Comparison of ENCODE assay signal across 19 mouse cellular contexts in genomic region chr17:56907096-56907495, GRCm38 (mm10). TPM values are rescaled to one million over a fixed set of nuclear protein-coding genes. Genes with fewer than 3 reads are reported as not detected.
DNase-seq lines count a peak whose midpoint lies in the region; ATAC-seq lines count a peak whose summit lies in the region.
"Had no signal": no experiment of that assay in that cellular context is flagged by ENCODE, and none has a peak within 500 bp of the region (broad histone marks: within the 10 kb centered on the region; RNA-seq: fewer than 3 reads in every experiment).

No protein-coding gene starts in this region.

- no peaks in the 10 kb centered on the region; the same call in 1 of the 2 replicates for H3K9me3 ChIP-seq in intestine, embryonic 16.5 days (ENCODE audit: control insufficient read depth, low read length)
- H3K9me3 ChIP-seq in stomach, embryonic 15.5 days = no peaks in the 10 kb centered on the region
- H3K9me3 ChIP-seq: forebrain, embryonic 15.5 days; liver, embryonic 12.5 days; midbrain, embryonic 12.5 days had no signal

- peak; percentile 39; the same call in 1 of the 2 replicates for ATAC-seq in intestine, embryonic 16.5 days
- ATAC-seq in stomach, embryonic 15.5 days (ENCODE audit: insufficient read depth, low FRiP score, low read depth) = no peak
- ATAC-seq: forebrain, embryonic 15.5 days; liver, embryonic 12.5 days had no signal

- H3K4me2 ChIP-seq in intestine, embryonic 16.5 days (ENCODE audit: low read depth, low read length) = no peak overlapping the region
- no peak overlapping the region for H3K4me2 ChIP-seq in stomach, embryonic 15.5 days
- H3K4me2 ChIP-seq: forebrain, embryonic 15.5 days; liver, embryonic 12.5 days; midbrain, embryonic 12.5 days had no signal

- peak; percentile 55 for DNase-seq in fat pad, adult 2 months (ENCODE audit: extremely low read depth, low read depth, low spot score)
- peak; percentile 78 for DNase-seq in large intestine, adult 2 months (ENCODE audit: low read depth, low spot score)
- no peak for DNase-seq in layer of hippocampus, adult 9-10 months (ENCODE audit: low spot score)
- DNase-seq in adrenal gland, postnatal 4 days (ENCODE audit: low spot score in 2 of 2) = no peak
- no peak for DNase-seq in frontal cortex, postnatal 14 days (ENCODE audit: low spot score in 2 of 2)
- no peak for DNase-seq in thymus, postnatal 25 days
- DNase-seq: cerebellum, adult 11-12 months; gastrocnemius, postnatal 25 days; heart, postnatal 14 days; right cerebral cortex, postnatal 14 days had no signal

- no peak overlapping the region for H3K27ac ChIP-seq in intestine, embryonic 16.5 days (ENCODE audit: low read length)
- H3K27ac ChIP-seq in stomach, embryonic 15.5 days = 0 out of 2 replicates have a peak overlapping the region, but pooled peaks have one; percentile 44
- H3K27ac ChIP-seq: forebrain, embryonic 15.5 days; liver, embryonic 12.5 days; midbrain, embryonic 12.5 days had no signal

- no peak overlapping the region for H3K4me3 ChIP-seq in intestine, embryonic 16.5 days (ENCODE audit: low read length)
- H3K4me3 ChIP-seq in stomach, embryonic 15.5 days (replicated peaks) = no peak overlapping the region
- H3K4me3 ChIP-seq: forebrain, embryonic 15.5 days; liver, embryonic 12.5 days; midbrain, embryonic 12.5 days had no signal

- H3K9ac ChIP-seq in intestine, embryonic 16.5 days (ENCODE audit: low read depth, low read length) = no peak overlapping the region
- no peak overlapping the region for H3K9ac ChIP-seq in stomach, embryonic 15.5 days
- H3K9ac ChIP-seq: forebrain, embryonic 15.5 days; liver, embryonic 12.5 days; midbrain, embryonic 12.5 days had no signal

- H3K4me1 ChIP-seq in intestine, embryonic 16.5 days (ENCODE audit: control insufficient read depth, insufficient read depth, low read length) = no peaks in the 10 kb centered on the region; the same call in 1 of the 2 replicates
- peaks cover 9% of the 10 kb centered on the region; the same call in 1 of the 2 replicates for H3K4me1 ChIP-seq in stomach, embryonic 15.5 days
- H3K4me1 ChIP-seq: forebrain, embryonic 15.5 days had no signal

- WGBS in intestine, embryonic 16.5 days = 82% methylated on average over 5 of the region's 5 CpGs
- 47% methylated on average over 5 of the region's 5 CpGs for WGBS in large intestine, adult 2 months
- WGBS in stomach, embryonic 15.5 days = 71% methylated on average over 5 of the region's 5 CpGs

- no peaks in the 10 kb centered on the region for H3K27me3 ChIP-seq in intestine, embryonic 16.5 days (replicated peaks; ENCODE audit: control insufficient read depth, insufficient read depth, low read length)
- H3K27me3 ChIP-seq in stomach, embryonic 15.5 days (replicated peaks) = no peaks in the 10 kb centered on the region
- H3K27me3 ChIP-seq: forebrain, embryonic 15.5 days; liver, embryonic 12.5 days; midbrain, embryonic 12.5 days had no signal

- peaks cover 10% of the 10 kb centered on the region for H3K36me3 ChIP-seq in intestine, embryonic 16.5 days (ENCODE audit: control insufficient read depth, insufficient read depth, low read length)
- H3K36me3 ChIP-seq in stomach, embryonic 15.5 days = peaks cover 28% of the 10 kb centered on the region

RNA-seq across cellular contexts. Expression of gene Mllt1, which starts 28.1 kb away (rescaled TPM):
- polyA plus RNA-seq in intestine, embryonic 16.5 days (2015; fragmentation: Nextera tagmentation; extraction: Ambion mirVana) = 22.6 and 26.2 TPM in 2 replicates
- polyA plus RNA-seq in large intestine, adult 2 months (2012; rRNA removed) = 32.3 and 39.8 TPM in 2 replicates
- 39.8 and 43.7 TPM in 2 replicates for polyA plus RNA-seq in stomach, embryonic 15.5 days (2015; fragmentation: Nextera tagmentation; extraction: Ambion mirVana)
- 10 to 100 TPM; 34.4 to 38.9 TPM for total RNA-seq in adrenal gland, postnatal 4 days (2021)

RNA-seq across cellular contexts. Expression of gene 1700061G19Rik, which starts 31.8 kb away (rescaled TPM):
- 0.12 and 0.17 TPM in 2 replicates for polyA plus RNA-seq in intestine, embryonic 16.5 days (2015; fragmentation: Nextera tagmentation; extraction: Ambion mirVana)
- 0.15 and 0.19 TPM in 2 replicates for polyA plus RNA-seq in large intestine, adult 2 months (2012; rRNA removed)
- polyA plus RNA-seq in stomach, embryonic 15.5 days (2015; fragmentation: Nextera tagmentation; extraction: Ambion mirVana) = 0.31 and 0.63 TPM in 2 replicates
- 1 to 10 TPM; 1.1 to 2.7 TPM for total RNA-seq in adrenal gland, postnatal 4 days (2021)
- total RNA-seq: gastrocnemius, postnatal 25 days; heart, postnatal 14 days; left cerebral cortex, postnatal 25 days had no signal

RNA-seq across cellular contexts. Expression of gene Acsbg2, which starts 32.8 kb away (rescaled TPM):
- polyA plus RNA-seq in intestine, embryonic 16.5 days (2015; fragmentation: Nextera tagmentation; extraction: Ambion mirVana) = not detected in 2 replicates
- polyA plus RNA-seq in large intestine, adult 2 months (2012; rRNA removed) = not detected in 2 replicates
- not detected in 2 replicates for polyA plus RNA-seq in stomach, embryonic 15.5 days (2015; fragmentation: Nextera tagmentation; extraction: Ambion mirVana)
- total RNA-seq in adrenal gland, postnatal 4 days (2021) = under 1 TPM in 1 of 2 experiments, not detected in 1; 0.25 TPM
- total RNA-seq: gastrocnemius, postnatal 25 days; heart, postnatal 14 days; left cerebral cortex, postnatal 25 days had no signal
- polyA plus RNA-seq: embryonic facial prominence, embryonic 11.5 days; forebrain, embryonic 15.5 days; intestine, embryonic 14.5 days; liver, embryonic 12.5 days; midbrain, embryonic 12.5 days; neural tube, embryonic 11.5 days had no signal

Comparison
In these comparisons a context has a peak if more than half of its experiments do, and no peak if none do; other contexts are left out.
1. DNase-seq: peak in fat pad, adult 2 months (single experiment) and large intestine, adult 2 months (single experiment); none in layer of hippocampus, adult 9-10 months (single experiment), adrenal gland, postnatal 4 days (0 of 2), frontal cortex, postnatal 14 days (0 of 2) and thymus, postnatal 25 days (single experiment).